Mouse (Mus musculus) small intestine, adult 2 months (tissue): ENCODE measurements around the gene Carmil2. TPM values are rescaled to one million over a fixed set of nuclear protein-coding genes. Genes with fewer than 3 reads are reported as not detected.

ENCODE experiments used
- H3K27ac ChIP-seq: fragments of 200-500 bp; 2 replicates; pipeline ENCODE4 v1.5.1; 2012; ENCODE audit warnings: low read depth, low read length, control low read depth, inconsistent platforms; ENCODE audit not compliant: insufficient read depth
- H3K27me3 ChIP-seq: fragments of 200-500 bp; 2 replicates; pipeline ENCODE4 v1.6.1; 2012; ENCODE audit warnings: mild to moderate bottlenecking, moderate library complexity, low read length, inconsistent platforms; ENCODE audit not compliant: control insufficient read depth, insufficient read depth
- H3K36me3 ChIP-seq: fragments of 200-500 bp; 2 replicates; pipeline ENCODE4 v1.6.1; 2012; ENCODE audit warnings: mild to moderate bottlenecking, low read length, control low read depth, inconsistent platforms; ENCODE audit not compliant: control insufficient read depth, insufficient read depth
- H3K4me1 ChIP-seq: fragments of 200-500 bp; 2 replicates; pipeline ENCODE4 v1.6.1; 2012; ENCODE audit warnings: low read length, inconsistent platforms, mixed read lengths; ENCODE audit not compliant: control insufficient read depth, insufficient read depth, insufficient read length
- H3K4me3 ChIP-seq: fragments of 200-500 bp; 2 replicates; pipeline ENCODE4 v1.5.1; 2012; ENCODE audit warnings: low read depth, mild to moderate bottlenecking, control low read depth, inconsistent platforms, low read length, moderate library complexity
- CTCF ChIP-seq: fragments of 200-500 bp; IDR thresholded peaks from 2 replicates; pipeline ENCODE4 v1.5.1; 2012; ENCODE audit warnings: low read depth, mild to moderate bottlenecking, control low read depth, inconsistent platforms, low read length, moderate library complexity, mixed read lengths; ENCODE audit not compliant: insufficient replicate concordance, insufficient read length; ENCODE audit errors: extremely low read depth
- POLR2A ChIP-seq: fragments of 200-500 bp; IDR thresholded peaks from 2 replicates; pipeline ENCODE4 v1.6.1; 2012; ENCODE audit warnings: low read depth, mild to moderate bottlenecking, control low read depth, inconsistent platforms, low read length, moderate library complexity
- WGBS: fragments of 180-500 bp; shearing (Covaris S2); methylation state at CpG from one replicate; pipeline ENCODE4 v1.1.7; 2018; 5-methylcytosine and 5-hydroxymethylcytosine counted together
- polyA plus RNA-seq: library from polyadenylated mRNA; depleted of rRNA; stranded (reverse); fragments of >200 nt; gene quantifications from 2 replicates; pipeline ENCODE4 v1.2.3, GENCODE M21; 2012; rRNA removed

Gene Carmil2
- polyA plus RNA-seq, 1 experiment, result 5.4 TPM

GRCm38 (mm10) chr8:105725726-105726125 lies 39.7 kb downstream of the Carmil2 start:
- peaks cover 18% of the 10 kb centered on the region for H3K36me3 ChIP-seq
- TF ChIP-seq CTCF (no peak), POLR2A (no peak)
- H3K4me1 ChIP-seq, result no peaks in the 10 kb centered on the region
- no peaks in the 10 kb centered on the region for H3K27me3 ChIP-seq
- WGBS, result 84% methylated on average over 5 of the region's 5 CpGs
- no peak overlapping the region for H3K4me3 ChIP-seq
- no peak overlapping the region for H3K27ac ChIP-seq

DNA sequence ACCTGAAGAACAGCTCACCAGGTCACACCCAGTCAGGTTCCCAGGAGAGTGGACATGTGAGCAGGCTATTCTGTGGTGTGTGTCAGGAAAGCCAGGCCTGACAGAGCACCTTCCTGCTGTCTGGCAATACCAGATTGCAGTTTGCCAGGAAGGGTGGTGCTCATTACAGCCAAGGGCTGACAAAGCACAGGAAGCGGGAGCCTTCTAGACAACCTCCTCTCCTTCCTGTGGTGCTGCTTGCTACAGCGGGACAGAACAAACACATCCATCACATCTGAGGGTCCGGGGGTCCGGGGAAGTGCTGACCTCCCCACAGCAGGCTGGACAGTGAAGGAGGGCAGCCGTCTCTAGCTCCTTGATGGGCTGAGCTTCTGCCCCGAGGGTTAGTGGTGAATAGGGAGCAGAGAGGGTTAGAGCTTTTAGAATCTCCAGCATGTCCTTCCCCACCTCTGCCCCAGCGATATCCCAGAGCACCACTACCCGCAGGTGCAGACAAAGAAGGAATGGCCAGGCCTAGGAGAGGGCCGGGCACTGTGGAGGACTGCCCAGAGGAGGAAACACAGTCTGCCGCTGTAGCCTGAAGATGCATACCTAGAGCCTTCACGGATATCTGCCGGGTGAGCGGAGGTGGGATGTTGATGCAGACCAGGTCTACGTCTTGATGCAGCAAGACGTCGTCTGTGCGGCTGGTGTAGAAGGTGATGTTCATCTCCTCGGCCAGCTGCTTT lies 41.5 kb downstream of the Carmil2 start:
- H3K4me1 ChIP-seq, result no peaks in the 10 kb centered on the region
- peak overlapping the region; percentile 10; the same call in 1 of the 2 replicates for H3K4me3 ChIP-seq
- WGBS, result 84% methylated on average over 18 of the region's 18 CpGs
- H3K27ac ChIP-seq, result peak overlapping the region; percentile 26; the same call in 1 of the 2 replicates
- no peak for TF ChIP-seq POLR2A
- TF ChIP-seq CTCF, result no peak
- no peaks in the 10 kb centered on the region for H3K27me3 ChIP-seq
- H3K36me3 ChIP-seq, result peaks cover 14% of the 10 kb centered on the region

- Histone ChIP-seq H3K4me1 (no peaks in the 10 kb centered on the region), H3K36me3 (peaks cover 5% of the 10 kb centered on the region; the same call in 1 of the 2 replicates), H3K27ac (no peak overlapping the region), H3K4me3 (no peak overlapping the region), H3K27me3 (no peaks in the 10 kb centered on the region)
- WGBS, result 82% methylated on average over 5 of the region's 5 CpGs
- TF ChIP-seq CTCF (no peak), POLR2A (no peak)
Measured at GRCm38 (mm10) chr8:105732186-105732585, 46.1 kb downstream of the Carmil2 start.

- Histone ChIP-seq H3K4me1 (peaks cover 18% of the 10 kb centered on the region; the same call in 1 of the 2 replicates), H3K36me3 (no peaks in the 10 kb centered on the region), H3K27me3 (no peaks in the 10 kb centered on the region), H3K4me3 (no peak overlapping the region), H3K27ac (peak overlapping the region; percentile 50)
- WGBS, result 64% methylated on average over 5 of the region's 5 CpGs
- TF ChIP-seq POLR2A, result no peak
- TF ChIP-seq CTCF, result no peak
Measured at GRCm38 (mm10) chr8:105739216-105739615, 53.1 kb downstream of the Carmil2 start.

GRCm38 (mm10) chr8:105743301-105743700 lies 57.2 kb downstream of the Carmil2 start:
- no peaks in the 10 kb centered on the region for H3K36me3 ChIP-seq
- no peak overlapping the region for H3K4me3 ChIP-seq
- TF ChIP-seq POLR2A, result no peak
- no peak for TF ChIP-seq CTCF
- WGBS, result 81% methylated on average over 4 of the region's 4 CpGs
- no peak overlapping the region for H3K27ac ChIP-seq
- peaks cover 23% of the 10 kb centered on the region for H3K4me1 ChIP-seq
- no peaks in the 10 kb centered on the region for H3K27me3 ChIP-seq

Other genes with a start within 250 kb of the Carmil2 start
- 36.9 and 60.5 TPM in 2 replicates for gene Tppp3, start 214.7 kb upstream of the Carmil2 start, polyA plus RNA-seq
- 14.8 and 15.2 TPM in 2 replicates for gene Zdhhc1, start 189.4 kb upstream of the Carmil2 start, polyA plus RNA-seq
- gene Hsd11b2, start 167.5 kb upstream of the Carmil2 start, polyA plus RNA-seq, result 5.0 and 12.2 TPM in 2 replicates
- 41.9 and 70.8 TPM in 2 replicates for gene Atp6v0d1, start 120.2 kb upstream of the Carmil2 start, polyA plus RNA-seq
- gene Ripor1, start 81.0 kb upstream of the Carmil2 start, polyA plus RNA-seq, result 11.8 and 12.0 TPM in 2 replicates
- gene Ctcf, start 49.7 kb upstream of the Carmil2 start, polyA plus RNA-seq, result 5.3 and 8.4 TPM in 2 replicates
- gene Agrp, start 48.9 kb upstream of the Carmil2 start, polyA plus RNA-seq, result 0.35 TPM in 1 of 2 replicates, not detected in the other
- 10.5 and 20.6 TPM in 2 replicates for gene Acd, start 14.8 kb downstream of the Carmil2 start, polyA plus RNA-seq
- gene Pard6a, start 14.9 kb downstream of the Carmil2 start, polyA plus RNA-seq, result 5.1 and 7.2 TPM in 2 replicates
- gene 4933405L10Rik, start 21.4 kb downstream of the Carmil2 start, polyA plus RNA-seq, result not detected in 2 replicates
- 3.6 and 5.3 TPM in 2 replicates for gene Enkd1, start 21.9 kb downstream of the Carmil2 start, polyA plus RNA-seq
- 4.9 and 8.3 TPM in 2 replicates for gene Gfod2, start 72.4 kb downstream of the Carmil2 start, polyA plus RNA-seq
- gene Ranbp10, start 141.1 kb downstream of the Carmil2 start, polyA plus RNA-seq, result 9.5 and 15.3 TPM in 2 replicates
- gene Tsnaxip1, start 141.5 kb downstream of the Carmil2 start, polyA plus RNA-seq, result not detected in 2 replicates
- gene Cenpt, start 167.0 kb downstream of the Carmil2 start, polyA plus RNA-seq, result 5.6 and 9.7 TPM in 2 replicates
- gene Thap11, start 168.9 kb downstream of the Carmil2 start, polyA plus RNA-seq, result 24.1 and 39.4 TPM in 2 replicates
- gene Nutf2, start 174.3 kb downstream of the Carmil2 start, polyA plus RNA-seq, result 11.5 and 15.3 TPM in 2 replicates
- 35.3 and 55.8 TPM in 2 replicates for gene Edc4, start 194.6 kb downstream of the Carmil2 start, polyA plus RNA-seq
- gene Nrn1l, start 207.3 kb downstream of the Carmil2 start, polyA plus RNA-seq, result 0.74 and 3.9 TPM in 2 replicates
- 10.2 and 20.2 TPM in 2 replicates for gene Pskh1, start 214.2 kb downstream of the Carmil2 start, polyA plus RNA-seq
- 32.5 and 17,898 TPM in 2 replicates for gene Ctrl, start 247.6 kb downstream of the Carmil2 start, polyA plus RNA-seq